Mouse (Mus musculus): Measurements from ENCODE around the gene Adam12.

- TF ChIP-seq ZNF384 (IDR thresholded peaks at IDR 0.05; ENCODE audit: low read depth, low read length) = no peak; the same call in 1 of the 2 replicates
- TF ChIP-seq ZC3H11A (IDR thresholded peaks at IDR 0.05; ENCODE audit: borderline replicate concordance, low read depth, low read length) = no peak
- no peak for TF ChIP-seq HCFC1 (IDR thresholded peaks at IDR 0.05; ENCODE audit: borderline replicate concordance, insufficient read depth, low read length)
- TF ChIP-seq CHD2 (IDR thresholded peaks at IDR 0.05; ENCODE audit: low read depth, low read length) = no peak
- TF ChIP-seq MAFK (IDR thresholded peaks at IDR 0.05; ENCODE audit: insufficient read depth, low read depth, low read length) = no peak
Observed at GRCm38 (mm10) chr7:134014733-134015132, 217.2 kb downstream of the Adam12 start.

Data from ES-E14 (cell line).